Mouse (Mus musculus) olfactory bulb, adult 2 months (tissue): ENCODE measurements around the gene A130010J15Rik.

Experiments
- CTCF ChIP-seq: fragments of 200-500 bp; IDR thresholded peaks from 2 replicates; pipeline ENCODE4 v1.5.1; 2012; ENCODE audit warnings: low read depth, mild to moderate bottlenecking, low read length, moderate library complexity; ENCODE audit not compliant: insufficient read depth
- POLR2A ChIP-seq: fragments of 200-500 bp; IDR thresholded peaks from 2 replicates; pipeline ENCODE4 v1.6.1; 2012; ENCODE audit warnings: mild to moderate bottlenecking, low read depth, low read length, moderate library complexity; ENCODE audit not compliant: insufficient read depth

- TF ChIP-seq CTCF (no peak), POLR2A (no peak)
Measured at GRCm38 (mm10) chr1:193194416-193195140, 26.7 kb downstream of the A130010J15Rik start.
